Mouse (Mus musculus): ENCODE data around the gene Dlx2.

DNA sequence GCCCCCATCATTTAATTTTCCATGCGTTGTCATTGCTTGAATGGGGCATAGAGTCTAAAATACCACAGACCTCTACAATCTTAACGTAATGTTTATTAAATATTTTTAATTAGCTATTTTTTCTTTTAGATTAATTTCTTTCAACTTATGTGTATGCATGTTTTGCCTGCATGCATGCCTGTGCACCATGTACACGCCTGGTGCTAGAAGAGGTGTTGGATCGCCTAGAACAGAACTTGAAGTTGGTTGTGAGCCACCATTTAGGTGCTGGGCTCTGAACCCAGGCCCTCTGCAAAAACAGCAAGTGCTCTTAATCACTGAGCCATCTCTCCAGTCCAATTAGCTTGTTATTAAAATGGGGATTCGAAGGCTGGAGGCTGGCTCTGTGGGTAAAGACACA lies 34.9 kb upstream of the Dlx2 start:
- TF ChIP-seq CTCF (IDR thresholded peaks at IDR 0.05) (no peak), EP300 (IDR thresholded peaks at IDR 0.05) (no peak)
